Mouse (Mus musculus) heart, embryonic 16.5 days (tissue): ENCODE results near the gene Serpinf2. TPM values are rescaled to one million over a fixed set of nuclear protein-coding genes. Genes with fewer than 3 reads are reported as not detected.
"Not testable (repeated sequence)": the region's sequence is repeated elsewhere in the genome, so short reads cannot be mapped to it uniquely, and the experiment has no call there.

Experiments
- ATAC-seq: fragments of 200-750 bp; cut with Nextera tagmentation; replicated peaks from 2 replicates; pipeline ENCODE4 v1.8.0; 2017; ENCODE audit warnings: moderate number of reproducible peaks; ENCODE audit not compliant: insufficient read depth, low FRiP score; ENCODE audit errors: extremely low read depth
- H3K27ac ChIP-seq: fragments of 300-500 bp; sonication (generic); 2 replicates; pipeline ENCODE4 v1.5.1; 2014; ENCODE audit warnings: mild to moderate bottlenecking, low read length, control low read depth, moderate library complexity
- H3K27me3 ChIP-seq: fragments of 300-500 bp; sonication (generic); 2 replicates; pipeline ENCODE4 v1.6.1; 2014; ENCODE audit warnings: low read length, mixed read lengths; ENCODE audit not compliant: control insufficient read depth, insufficient read depth
- H3K36me3 ChIP-seq: fragments of 300-500 bp; sonication (generic); 2 replicates; pipeline ENCODE4 v1.6.1; 2014; ENCODE audit not compliant: control insufficient read depth, insufficient read depth
- H3K4me1 ChIP-seq: fragments of 300-500 bp; sonication (generic); 2 replicates; pipeline ENCODE4 v1.6.1; 2014; ENCODE audit warnings: low read length, mixed read lengths; ENCODE audit not compliant: control insufficient read depth, insufficient read depth
- H3K4me2 ChIP-seq: fragments of 300-500 bp; sonication (generic); 2 replicates; pipeline ENCODE4 v1.6.1; 2014; ENCODE audit warnings: low read depth, mild to moderate bottlenecking, control low read depth, low read length
- H3K4me3 ChIP-seq: fragments of 300-500 bp; sonication (generic); 2 replicates; pipeline ENCODE4 v1.5.1; 2014; ENCODE audit warnings: mild to moderate bottlenecking, control low read depth, low read length
- H3K9ac ChIP-seq: fragments of 300-500 bp; sonication (generic); 2 replicates; pipeline ENCODE4 v1.6.1; 2014; ENCODE audit warnings: low read length, control low read depth
- H3K9me3 ChIP-seq: fragments of 300-500 bp; sonication (generic); replicated peaks from 2 replicates; pipeline ENCODE4 v1.6.1; 2016; ENCODE audit warnings: low read length; ENCODE audit not compliant: control insufficient read depth
- WGBS: fragments of 180-500 bp; shearing (Covaris S2); extraction: QIAGEN DNeasy Blood & Tissue Kit; methylation state at CpG from one replicate; pipeline ENCODE4 v1.1.7; 2014; 5-methylcytosine and 5-hydroxymethylcytosine counted together
- microRNA counts: library from miRNA; unstranded; fragments of <30 nt; microRNA quantifications from one replicate; lab custom pipeline; 2016
- microRNA-seq: library from miRNA; unstranded; fragments of <30 nt; microRNA quantifications from one replicate; pipeline ENCODE4, GENCODE M21; 2017
- polyA plus RNA-seq: library from polyadenylated mRNA; unstranded; fragments of >200 nt; fragmentation: Nextera tagmentation; extraction: Ambion mirVana; gene quantifications from 2 replicates; pipeline ENCODE4 v1.2.1, GENCODE M21; 2015

The Serpinf2 gene
- polyA plus RNA-seq, 1 experiment from 2014 or later, result 0.75 TPM

- Histone ChIP-seq H3K9me3 (no peaks in the 10 kb centered on the region), H3K9ac (no peak overlapping the region), H3K4me3 (no peak overlapping the region), H3K36me3 (peaks cover 3% of the 10 kb centered on the region; the same call in 1 of the 2 replicates), H3K4me1 (peaks cover 17% of the 10 kb centered on the region), H3K27me3 (no peaks in the 10 kb centered on the region), H3K27ac (no peak overlapping the region), H3K4me2 (no peak overlapping the region)
- ATAC-seq, result no peak
- WGBS, result 79% methylated on average over 11 of the region's 11 CpGs
These were observed 40.0 kb downstream of the Serpinf2 start for GRCm38 (mm10) chr11:75399411-75399841.

GRCm38 (mm10) chr11:75397452-75397851, 41.9 kb downstream of the Serpinf2 start:
- Histone ChIP-seq H3K36me3 (peaks cover 6% of the 10 kb centered on the region; the same call in 1 of the 2 replicates), H3K9me3 (no peaks in the 10 kb centered on the region), H3K27ac (0 out of 2 replicates have a peak overlapping the region, but pooled peaks have one; percentile 45), H3K4me3 (no peak overlapping the region), H3K4me2 (peak overlapping the region; percentile 39), H3K9ac (no peak overlapping the region), H3K27me3 (no peaks in the 10 kb centered on the region), H3K4me1 (peaks cover 11% of the 10 kb centered on the region)
- 37% methylated on average over 7 of the region's 7 CpGs for WGBS
- ATAC-seq, result peak; percentile 37; the same call in 1 of the 2 replicates

- H3K4me1 ChIP-seq, result peaks cover 9% of the 10 kb centered on the region
- H3K4me3 ChIP-seq, result no peak overlapping the region
- H3K27me3 ChIP-seq, result no peaks in the 10 kb centered on the region
- H3K9me3 ChIP-seq, result no peaks in the 10 kb centered on the region
- H3K9ac ChIP-seq, result no peak overlapping the region
- H3K36me3 ChIP-seq, result peaks cover 6% of the 10 kb centered on the region; the same call in 1 of the 2 replicates
- no peak overlapping the region for H3K27ac ChIP-seq
- no peak for ATAC-seq
- whole genome bisulfite sequencing, result 49% methylated on average over 1 of the region's 1 CpGs
- H3K4me2 ChIP-seq, result no peak overlapping the region
These were observed 43.8 kb downstream of the Serpinf2 start for GRCm38 (mm10) chr11:75395611-75396010.

GRCm38 (mm10) chr11:75383529-75383928, 55.9 kb downstream of the Serpinf2 start:
- not testable (repeated sequence) for H3K4me1 ChIP-seq, H3K4me3 ChIP-seq, H3K9me3 ChIP-seq, ATAC-seq, H3K4me2 ChIP-seq, H3K9ac ChIP-seq, H3K27ac ChIP-seq, H3K27me3 ChIP-seq
- WGBS, result 48% methylated on average over 3 of the region's 3 CpGs
- H3K36me3 ChIP-seq, result peaks cover 11% of the 10 kb centered on the region; the same call in 1 of the 2 replicates

MicroRNA genes within 50 kb of the gene (microRNA counts, 519-probe panel; counts per million panel counts)
- 4,132 counts per million, percentile 96 among the panel's probes with 10 or more counts for microRNA mmu-miR-22 (lab: Ali Mortazavi, UCI)

Small RNA genes within 50 kb of the gene (microRNA-seq; reads per million reads assigned to microRNA genes)
- gene Mir22, result 13,382 reads per million, percentile 96 among the genes with 10 or more reads in this experiment

Other genes with a start within 250 kb of the Serpinf2 start
- gene Dph1, start 248.3 kb downstream of the Serpinf2 start, polyA plus RNA-seq, result 19.7 and 21.0 TPM in 2 replicates
- 12.4 and 13.1 TPM in 2 replicates for gene Rtn4rl1, start 245.8 kb downstream of the Serpinf2 start, polyA plus RNA-seq
- gene Rpa1, start 91.3 kb downstream of the Serpinf2 start, polyA plus RNA-seq, result 95.1 and 96.0 TPM in 2 replicates
- 13.8 and 16.3 TPM in 2 replicates for gene Smyd4, start 91.2 kb downstream of the Serpinf2 start, polyA plus RNA-seq
- gene Serpinf1, start 16.9 kb downstream of the Serpinf2 start, polyA plus RNA-seq, result 37.4 and 40.1 TPM in 2 replicates
- 3.5 and 4.5 TPM in 2 replicates for gene Wdr81, start 15.1 kb upstream of the Serpinf2 start, polyA plus RNA-seq
- 11.2 and 12.1 TPM in 2 replicates for gene Tlcd2, start 22.1 kb upstream of the Serpinf2 start, polyA plus RNA-seq
- gene Prpf8, start 47.2 kb upstream of the Serpinf2 start, polyA plus RNA-seq, result 31.4 and 34.1 TPM in 2 replicates
- 11.0 and 13.3 TPM in 2 replicates for gene Rilp, start 70.5 kb upstream of the Serpinf2 start, polyA plus RNA-seq
- 11.0 and 14.0 TPM in 2 replicates for gene Scarf1, start 73.9 kb upstream of the Serpinf2 start, polyA plus RNA-seq
- 3.0 and 4.3 TPM in 2 replicates for gene Slc43a2, start 92.1 kb upstream of the Serpinf2 start, polyA plus RNA-seq
- gene Pitpna, start 148.5 kb upstream of the Serpinf2 start, polyA plus RNA-seq, result 68.0 and 78.0 TPM in 2 replicates
- gene Inpp5k, start 191.4 kb upstream of the Serpinf2 start, polyA plus RNA-seq, result 29.1 and 31.1 TPM in 2 replicates
- gene Myo1c, start 210.9 kb upstream of the Serpinf2 start, polyA plus RNA-seq, result 72.4 and 83.8 TPM in 2 replicates
- gene Crk, start 239.7 kb upstream of the Serpinf2 start, polyA plus RNA-seq, result 99.6 and 101 TPM in 2 replicates